Mouse (Mus musculus): ENCODE measurements around the gene Ppp1r11.
"Not testable (repeated sequence)": the region's sequence is repeated elsewhere in the genome, so short reads cannot be mapped to it uniquely, and the experiment has no call there.

Gene Ppp1r11

DNA sequence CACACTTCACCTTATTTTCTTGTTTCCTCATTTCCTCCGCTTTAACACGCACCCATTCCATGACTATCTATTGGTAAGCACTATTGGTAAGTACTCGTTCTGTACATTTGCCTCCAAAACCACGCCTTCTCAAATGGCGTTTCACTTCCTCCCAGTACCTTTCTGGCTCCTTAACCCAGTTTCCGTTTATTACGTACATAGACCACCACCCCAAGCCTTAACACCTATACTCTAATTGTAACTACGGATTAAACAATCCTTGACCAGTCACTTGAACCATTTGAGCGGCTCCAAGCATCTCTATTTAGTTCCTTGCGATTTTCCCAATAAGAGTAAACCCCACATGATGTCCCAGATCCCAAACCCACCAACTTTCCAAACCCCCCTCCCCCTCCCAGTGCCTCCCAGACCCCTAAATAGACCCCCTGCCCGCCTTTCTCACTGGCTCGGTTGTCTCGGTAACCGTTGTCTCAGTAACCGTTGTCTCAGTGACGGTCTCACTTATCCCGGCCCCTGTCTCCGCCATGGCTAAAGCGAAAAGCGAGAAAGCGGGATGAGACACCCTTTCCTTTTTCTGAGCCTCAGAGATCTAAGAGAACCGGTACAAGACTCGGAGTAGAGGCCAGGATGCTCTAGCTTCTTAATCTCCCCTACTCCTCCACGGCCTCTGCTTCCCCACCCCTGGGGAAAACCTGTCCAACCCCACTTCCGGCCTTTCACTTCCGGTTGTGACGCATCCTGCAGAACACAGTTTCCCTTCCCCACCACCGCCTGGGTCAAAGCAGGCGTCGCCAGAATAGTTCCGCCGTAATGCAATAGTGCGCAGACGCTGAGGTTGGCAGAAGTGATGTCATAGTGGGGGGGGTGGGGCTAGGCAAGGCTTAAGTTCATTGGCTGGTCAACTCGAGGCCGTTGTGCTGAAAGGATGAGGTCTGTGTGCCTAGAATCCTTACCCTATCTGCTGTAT, at the start of gene Ppp1r11:
TSS of gene Ppp1r11 (minus strand) at position 761 of the 967 bp plus-strand sequence.
- DNase-seq (ENCODE audit: low spot score), result peak; percentile 95

DNA sequence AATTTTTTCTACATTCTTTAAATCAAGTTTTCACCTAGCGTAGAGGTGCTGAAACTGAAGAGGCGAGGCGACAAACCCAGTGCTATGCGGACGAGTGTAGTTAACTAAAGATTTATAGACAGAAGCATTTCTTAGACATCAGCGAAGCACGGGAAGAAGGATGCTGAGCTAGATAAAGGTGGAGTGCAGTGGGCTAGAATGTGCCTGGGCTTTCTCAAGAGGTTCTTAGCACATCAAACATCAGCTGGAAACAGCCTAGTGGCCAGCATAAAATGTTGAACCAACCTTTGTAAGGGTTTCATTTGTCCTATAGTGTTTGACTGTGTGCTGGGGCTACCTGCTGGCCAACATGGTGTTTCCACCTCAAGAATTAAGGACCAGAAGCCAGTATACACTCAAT, 49.3 kb upstream of the Ppp1r11 start, which contains the start of gene Zfp57:
TSS of gene Zfp57 (plus strand) at position 301 of the 400 bp plus-strand sequence.
- DNase-seq (ENCODE audit: low spot score), result no peak

DNA sequence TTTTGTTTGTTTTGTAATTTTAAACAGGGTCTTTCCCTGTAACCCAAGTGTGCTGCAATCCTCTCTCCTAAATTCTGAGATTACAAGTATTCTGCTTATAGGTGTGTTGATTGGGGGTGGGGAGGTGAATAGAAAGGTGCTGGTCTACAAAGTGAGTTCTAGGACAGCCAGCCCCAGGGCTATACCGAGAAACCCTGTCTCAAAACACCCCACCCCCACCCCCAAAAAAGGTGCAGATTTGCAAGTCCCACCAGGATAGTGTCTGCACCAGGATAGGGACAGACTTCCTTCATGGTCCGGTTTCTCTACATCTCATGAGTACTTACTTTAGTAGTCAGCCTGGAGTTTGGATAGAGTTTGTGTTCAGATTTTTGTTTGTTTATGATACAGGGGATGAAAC, 46.9 kb upstream of the Ppp1r11 start:
- DNase-seq (ENCODE audit: low spot score), result no peak

DNA sequence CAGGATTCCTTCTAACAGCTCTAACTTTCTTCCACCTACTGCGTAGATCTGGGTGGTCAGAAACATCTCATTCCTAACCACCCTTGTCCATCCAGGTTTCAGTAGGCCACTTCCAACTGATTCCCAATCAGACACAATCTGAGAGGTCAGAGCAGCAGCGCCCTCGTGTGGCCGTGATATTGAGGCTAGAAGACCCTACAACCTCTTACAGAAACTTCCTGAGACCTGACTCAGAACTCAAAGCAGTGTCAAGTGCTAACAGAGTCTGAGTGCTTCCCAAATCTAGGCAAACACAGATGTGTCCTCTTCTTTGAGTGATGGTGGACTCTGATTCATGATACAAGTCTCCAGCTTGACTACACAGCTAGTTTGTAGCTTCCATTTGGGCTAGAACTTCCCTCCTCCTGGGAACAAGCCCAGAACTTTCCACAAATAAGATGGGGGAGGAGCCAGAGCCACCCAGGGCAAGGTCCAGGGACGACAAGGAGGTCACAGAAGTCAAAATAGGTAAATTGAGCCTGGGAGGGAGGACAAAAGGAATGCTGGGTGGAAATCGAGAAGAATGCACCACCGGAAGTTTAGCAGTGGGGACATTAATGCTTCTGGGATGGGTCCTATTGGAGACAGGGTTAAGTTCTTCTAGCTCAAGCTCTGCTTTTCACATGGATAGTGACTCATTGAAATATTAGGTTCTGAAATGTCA, 45.6 kb upstream of the Ppp1r11 start:
- peak; percentile 24 for DNase-seq (ENCODE audit: low spot score)

DNA sequence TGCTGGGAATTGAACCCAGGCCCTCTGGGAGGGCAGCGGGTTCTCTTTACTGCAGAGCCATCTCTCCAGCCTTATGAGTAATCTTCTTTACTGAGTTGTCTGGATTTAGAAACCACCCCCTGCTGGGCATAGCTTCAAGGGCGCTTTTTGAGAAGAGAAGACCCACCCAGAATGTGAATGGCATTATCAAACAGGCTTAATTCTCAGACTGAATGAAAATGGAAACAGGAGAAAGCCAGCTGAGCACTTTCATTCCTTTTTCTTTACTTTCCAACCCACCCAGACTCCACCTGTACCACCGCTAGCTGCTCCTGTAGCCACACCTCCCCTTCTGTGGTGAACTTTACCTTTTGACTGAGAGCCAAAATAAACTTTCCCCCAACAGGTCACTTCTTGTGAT, 43.9 kb upstream of the Ppp1r11 start:
- DNase-seq (ENCODE audit: low spot score), result no peak

DNA sequence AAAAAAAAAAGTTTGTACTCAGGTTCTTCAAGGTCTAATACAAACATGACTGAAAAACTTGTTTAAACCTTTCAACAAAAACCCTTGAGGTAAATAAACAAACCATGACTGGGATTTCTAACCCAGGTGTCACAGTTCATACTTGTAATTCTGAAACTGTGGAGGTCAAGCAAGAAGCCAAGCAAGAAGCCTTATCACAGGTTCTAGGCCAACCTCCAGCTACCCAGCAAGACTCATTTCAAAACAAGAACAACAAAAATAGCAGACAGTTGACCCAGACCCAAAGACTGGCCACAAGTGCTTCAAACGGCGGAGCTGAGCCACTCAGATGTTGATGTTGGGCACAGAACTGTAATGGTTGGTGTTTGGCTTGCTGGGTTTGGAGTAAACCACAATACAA, 43.0 kb upstream of the Ppp1r11 start:
- no peak for DNase-seq (ENCODE audit: low spot score)

DNA sequence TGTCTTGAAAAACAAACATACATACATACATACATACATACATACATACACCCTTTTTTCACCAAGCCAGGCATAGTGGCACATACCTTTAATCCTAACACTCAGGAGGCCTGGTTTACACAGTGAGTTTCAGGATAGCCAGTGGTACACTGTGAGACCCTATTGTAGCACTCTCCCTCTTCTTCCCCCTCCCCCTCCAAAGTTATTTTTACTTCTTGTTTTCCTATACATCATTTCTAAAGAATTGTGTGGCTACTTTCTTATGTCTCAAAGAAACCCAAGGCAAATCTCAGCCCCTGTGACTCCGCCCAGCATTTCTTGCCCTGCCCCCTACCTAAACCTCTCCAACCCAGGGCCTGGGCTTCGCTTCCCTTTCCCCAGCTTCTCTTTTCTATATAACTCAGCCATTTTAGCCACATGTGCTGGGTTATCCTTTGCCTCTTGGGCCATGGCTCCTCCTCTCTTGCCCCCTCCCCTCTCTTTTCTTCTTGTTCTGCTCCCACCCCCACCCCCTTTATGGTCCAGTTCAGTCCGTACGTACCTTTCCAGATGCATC, 42.3 kb upstream of the Ppp1r11 start:
- no peak for DNase-seq (ENCODE audit: low spot score)

DNA sequence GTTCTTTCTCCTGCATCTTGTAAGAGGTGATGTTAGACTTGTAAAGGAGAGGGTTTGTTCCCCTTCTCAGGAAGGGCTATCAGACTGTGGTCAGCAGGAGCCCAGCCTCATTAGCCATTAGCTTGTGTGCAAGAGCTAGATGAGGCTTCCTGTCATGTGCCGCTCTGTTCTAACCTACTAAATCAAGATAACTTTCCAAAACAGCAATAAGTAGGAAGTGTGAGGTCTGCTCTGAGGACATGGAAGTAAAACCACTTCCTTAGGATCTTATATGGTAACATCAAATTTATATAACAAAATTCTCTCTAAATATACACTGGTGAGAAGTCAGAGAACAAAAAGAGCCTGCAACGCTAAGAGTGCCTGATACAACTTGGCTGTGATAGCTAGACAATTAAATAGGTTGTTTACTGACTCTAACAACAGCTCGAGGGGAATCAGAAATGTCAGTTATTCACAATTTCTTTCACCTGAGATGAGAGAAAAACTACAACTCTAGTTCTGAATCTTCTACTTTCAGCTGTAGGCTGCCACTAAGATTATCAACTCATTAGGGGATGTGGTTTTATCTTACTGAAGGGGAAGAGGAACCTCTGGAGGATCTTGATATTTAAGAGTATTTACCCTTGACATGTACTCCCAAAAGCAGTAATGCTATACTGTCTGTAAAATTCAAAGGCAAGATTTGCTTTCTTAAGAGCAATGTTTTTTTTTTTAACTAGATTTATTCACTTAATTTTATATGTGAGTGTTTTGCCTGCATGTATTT, 41.0 kb upstream of the Ppp1r11 start:
- no peak for DNase-seq (ENCODE audit: low spot score)

DNA sequence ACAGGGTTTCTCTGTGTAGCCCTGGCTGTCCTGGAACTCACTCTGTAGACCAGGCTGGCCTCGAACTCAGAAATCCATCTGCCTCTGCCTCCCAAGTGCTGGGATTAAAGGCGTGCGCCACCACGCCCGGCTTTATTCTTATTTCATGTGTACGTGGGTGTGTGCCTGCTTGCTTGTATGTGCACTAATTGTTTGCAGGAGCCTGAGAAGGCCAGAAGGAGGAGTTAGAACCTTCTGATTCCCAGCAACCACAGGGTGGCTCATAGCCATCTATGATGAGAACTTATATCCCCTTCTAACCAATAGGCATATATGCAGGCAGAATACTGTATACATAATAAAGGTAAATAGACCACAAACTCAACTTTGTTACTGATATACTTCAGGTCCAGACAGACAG, 39.1 kb upstream of the Ppp1r11 start:
- DNase-seq (ENCODE audit: low spot score), result not testable (repeated sequence)

DNA sequence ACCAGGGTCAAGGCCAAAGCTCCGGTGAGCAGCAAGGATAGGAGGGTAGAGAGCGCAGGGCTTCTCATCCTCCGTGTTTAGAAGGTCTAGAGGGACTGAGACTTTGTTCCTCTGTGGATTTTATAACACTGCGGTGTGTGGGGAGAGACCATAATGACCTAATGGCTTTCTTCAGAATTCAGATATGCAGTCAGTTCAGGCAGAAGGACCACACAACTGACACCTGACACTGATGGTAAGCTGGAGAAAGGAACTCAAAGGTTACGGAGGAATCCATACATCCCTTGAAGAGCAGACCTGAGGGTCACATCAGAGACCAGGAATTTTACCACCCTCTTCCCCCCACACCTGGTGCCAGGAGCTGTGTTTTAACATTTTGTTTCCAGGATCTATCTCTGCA, 37.9 kb upstream of the Ppp1r11 start, which contains the start of gene H2-M5:
TSS of gene H2-M5 (minus strand) at position 101 of the 400 bp plus-strand sequence.
- no peak for DNase-seq (ENCODE audit: low spot score)

DNA sequence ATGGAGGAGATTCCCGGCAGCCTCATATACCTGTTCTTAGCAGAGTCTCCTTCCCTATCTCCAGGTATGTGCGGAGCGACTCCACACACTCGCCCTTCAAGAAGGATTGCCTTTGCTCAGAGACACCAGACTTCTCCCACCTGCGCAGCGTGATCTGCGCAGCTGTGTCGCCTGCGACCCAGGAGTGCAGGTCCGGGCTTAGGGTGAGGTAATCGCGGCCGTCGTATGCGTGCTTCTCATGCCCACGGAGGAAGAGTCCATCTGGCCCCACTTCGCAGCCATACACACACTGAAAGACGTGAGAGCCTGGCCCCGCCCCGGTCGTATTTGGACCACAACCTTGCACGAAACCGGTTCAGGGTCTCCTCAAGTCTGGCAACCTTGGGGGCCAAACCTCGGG, 36.9 kb upstream of the Ppp1r11 start:
- no peak for DNase-seq (ENCODE audit: low spot score)

DNA sequence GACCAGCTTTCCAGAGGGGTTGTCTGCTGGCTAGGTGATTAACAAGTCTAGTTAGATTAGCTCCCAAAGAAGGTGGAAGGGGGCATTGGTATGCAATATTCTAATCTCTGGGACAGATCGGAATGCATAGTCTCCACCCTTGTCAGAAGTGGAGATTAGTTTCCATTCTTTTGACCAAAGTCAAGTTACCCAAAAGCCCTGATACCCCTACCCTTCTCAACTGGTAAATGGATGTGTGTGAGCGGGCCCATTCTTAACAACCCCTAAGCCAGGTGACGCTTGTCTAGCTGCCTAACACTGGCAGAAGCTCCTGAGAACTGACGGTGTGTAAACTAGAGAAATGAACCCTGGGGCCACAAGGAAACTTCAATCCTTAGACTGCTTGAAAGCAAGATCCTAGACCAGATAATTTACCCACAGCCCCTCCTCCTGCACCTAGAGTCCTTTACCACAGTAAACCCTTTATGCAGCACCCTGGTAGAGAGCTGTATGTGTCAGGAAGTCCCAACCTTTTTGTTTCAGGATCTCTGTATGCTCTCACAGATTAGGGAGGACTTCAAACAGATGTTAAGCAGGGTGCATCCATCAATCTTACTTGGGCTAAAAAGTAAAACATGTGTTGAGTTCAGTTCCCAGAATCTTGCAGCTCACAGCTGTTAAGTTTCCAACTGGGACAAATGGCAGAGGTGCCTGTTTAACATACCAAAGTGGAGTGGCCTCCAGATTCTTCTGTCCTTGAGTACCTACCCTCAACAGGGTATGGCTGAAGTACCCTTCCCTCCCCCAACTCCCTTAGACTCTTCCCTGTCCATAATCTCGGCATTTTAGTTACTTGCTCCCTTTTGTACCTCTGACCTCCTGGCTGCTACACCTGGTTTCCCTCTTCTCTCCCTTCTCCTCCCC, 31.0 kb upstream of the Ppp1r11 start:
- no peak for DNase-seq (ENCODE audit: low spot score)

DNA sequence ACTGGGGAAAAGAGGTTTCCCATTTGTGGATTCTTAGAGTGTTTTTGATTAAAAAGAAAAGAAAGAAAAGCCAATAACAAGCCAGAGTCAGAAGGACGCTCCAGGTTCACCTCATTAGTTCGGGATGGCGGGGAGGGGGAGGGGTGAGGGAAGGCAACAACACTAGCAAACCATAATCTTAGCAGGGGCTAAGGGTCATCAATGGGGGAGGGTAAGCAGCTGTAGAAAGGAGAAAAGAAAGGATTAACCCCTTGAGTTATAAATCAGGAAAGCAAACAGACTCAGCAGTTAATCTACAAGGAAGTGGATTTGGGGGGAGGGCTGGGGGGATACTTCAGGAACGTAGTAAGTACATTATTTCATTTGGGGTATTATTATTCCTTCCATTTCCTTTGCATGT, 30.3 kb upstream of the Ppp1r11 start:
- DNase-seq (ENCODE audit: low spot score), result no peak

DNA sequence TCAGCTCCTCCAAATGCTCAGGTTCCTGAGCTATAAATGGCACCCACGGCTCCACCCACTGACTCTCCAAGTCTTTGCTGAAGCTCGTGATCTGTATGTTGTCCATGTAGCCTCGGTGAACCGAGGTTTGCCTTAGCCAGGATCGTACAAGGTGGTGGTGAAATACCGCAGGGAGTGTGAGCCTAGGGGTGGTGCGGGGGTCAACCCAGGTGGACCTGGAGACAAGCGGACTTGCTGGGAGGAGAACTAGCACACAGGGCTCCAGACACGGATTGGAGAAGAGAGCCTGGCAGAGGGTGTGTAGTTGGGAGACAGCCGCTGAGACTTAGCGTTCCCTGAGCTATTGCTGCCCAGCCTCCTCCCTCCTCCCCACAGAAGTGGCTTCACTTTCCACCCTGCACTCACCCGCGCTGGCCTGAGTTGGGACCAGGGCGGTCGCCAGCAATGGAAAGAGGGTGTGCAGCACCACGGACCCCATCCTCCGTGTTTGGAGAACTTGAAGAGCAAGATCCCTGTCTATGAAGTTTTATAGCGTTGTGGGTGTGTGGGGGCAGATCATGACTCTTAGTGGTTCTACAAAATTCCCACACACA, 29.8 kb upstream of the Ppp1r11 start, which contains the start of gene 2410137M14Rik:
TSS of gene 2410137M14Rik (minus strand) at position 17 of the 593 bp plus-strand sequence.
- DNase-seq (ENCODE audit: low spot score), result no peak

DNA sequence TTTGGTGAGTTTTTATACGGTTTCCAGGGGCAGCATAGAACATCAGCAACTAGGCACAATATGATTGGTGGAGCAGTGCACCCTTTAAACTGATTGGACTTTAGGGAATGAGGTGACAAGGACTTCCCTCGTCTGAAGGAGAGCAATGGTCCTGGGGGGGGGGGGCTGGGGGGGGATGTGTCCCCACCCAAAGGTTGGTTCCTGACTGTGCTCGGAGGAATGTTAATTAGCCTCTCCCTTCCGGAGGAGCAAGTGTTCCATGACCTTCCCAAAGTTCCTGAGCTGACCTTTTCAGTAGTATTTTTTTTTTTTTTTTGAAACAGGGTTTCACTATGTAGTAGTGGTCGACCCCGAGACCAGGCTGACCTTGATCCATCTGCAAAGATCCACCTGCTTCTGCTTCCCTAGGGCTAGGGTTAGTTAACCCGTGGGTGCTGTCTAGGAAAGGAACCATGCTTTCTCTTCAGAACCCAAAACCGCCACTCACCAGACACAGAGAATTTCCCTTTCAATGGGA, 21.8 kb upstream of the Ppp1r11 start:
- DNase-seq (ENCODE audit: low spot score), result no peak

DNA sequence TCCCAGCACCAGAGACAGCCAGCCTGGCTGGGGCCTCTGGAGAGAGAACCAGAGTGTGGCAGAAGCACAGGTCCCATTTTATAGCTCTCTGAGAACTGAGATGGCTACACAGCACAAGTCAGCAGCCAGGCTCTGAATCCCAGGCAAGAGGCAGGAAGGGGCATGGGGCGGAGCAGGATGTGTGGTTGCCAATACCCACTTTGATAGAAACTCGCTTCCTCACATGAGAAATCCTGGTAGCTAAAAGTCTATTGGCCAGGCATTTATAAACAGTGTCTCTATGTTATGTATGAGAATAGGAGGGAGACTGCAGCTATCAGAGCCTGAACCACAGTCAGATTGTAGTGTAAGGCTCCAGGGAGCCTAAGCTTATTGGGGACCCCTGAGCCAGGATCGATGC, 21.2 kb upstream of the Ppp1r11 start:
- DNase-seq (ENCODE audit: low spot score), result no peak

DNA sequence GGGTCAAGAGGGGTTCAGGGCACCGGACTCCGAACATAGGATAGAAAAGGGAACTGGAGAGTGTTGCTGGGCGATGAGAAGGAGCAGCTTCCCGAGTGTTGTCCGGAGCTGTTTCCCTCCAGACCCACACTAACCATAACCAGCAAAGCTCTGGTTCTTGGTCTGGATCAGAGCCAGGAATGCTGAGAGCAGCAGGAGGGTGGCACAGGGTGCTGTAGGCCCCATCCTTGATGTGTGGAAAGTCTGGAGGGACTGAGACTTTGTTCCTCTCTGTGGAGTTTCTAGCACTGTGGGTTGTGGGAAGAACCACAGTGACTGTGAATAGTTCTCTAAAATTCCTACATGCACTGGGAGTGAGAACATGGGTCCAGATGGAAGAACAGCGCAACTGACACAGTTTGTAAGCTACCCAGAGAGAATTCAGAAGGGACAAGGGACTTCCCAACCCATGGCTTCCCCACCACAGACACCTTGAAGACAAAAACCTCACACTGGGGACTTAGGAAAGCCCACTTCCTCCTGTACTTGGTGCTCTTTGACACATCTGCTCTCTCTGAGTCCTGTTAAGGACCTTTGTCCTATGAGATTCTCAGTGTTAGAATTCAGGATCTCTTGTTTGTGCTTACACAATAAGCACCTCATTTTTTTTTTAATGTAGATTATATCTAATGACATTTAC, 19.8 kb upstream of the Ppp1r11 start:
- DNase-seq (ENCODE audit: low spot score), result no peak

DNA sequence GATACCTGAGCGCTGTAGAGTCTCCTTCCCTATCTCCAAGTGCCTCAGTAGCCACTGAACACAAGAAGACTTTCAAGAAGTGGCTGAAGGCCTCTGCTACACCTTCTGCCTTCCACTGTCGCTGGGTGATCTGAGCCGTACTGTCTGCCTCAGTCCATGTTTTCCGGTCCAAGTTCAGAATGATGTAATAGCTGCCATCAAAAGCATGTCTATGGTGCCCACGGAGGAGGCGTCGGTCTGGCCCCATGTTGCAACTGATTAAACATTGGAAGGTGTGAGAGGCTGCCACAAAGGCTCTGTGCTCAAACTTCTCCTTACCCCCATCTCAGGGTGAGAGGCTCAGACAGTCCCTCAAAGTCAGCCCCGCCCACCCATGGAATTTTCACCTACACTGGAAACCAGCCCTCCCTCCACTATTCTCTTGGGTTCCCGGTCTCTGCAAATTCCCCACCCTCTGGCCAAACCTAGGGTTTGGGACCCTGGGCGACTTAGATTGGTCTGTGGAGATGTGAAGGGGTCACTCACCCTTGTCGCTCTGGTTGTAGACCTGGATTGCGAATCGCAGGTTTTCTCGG, 18.9 kb upstream of the Ppp1r11 start:
- no peak for DNase-seq (ENCODE audit: low spot score)

DNA sequence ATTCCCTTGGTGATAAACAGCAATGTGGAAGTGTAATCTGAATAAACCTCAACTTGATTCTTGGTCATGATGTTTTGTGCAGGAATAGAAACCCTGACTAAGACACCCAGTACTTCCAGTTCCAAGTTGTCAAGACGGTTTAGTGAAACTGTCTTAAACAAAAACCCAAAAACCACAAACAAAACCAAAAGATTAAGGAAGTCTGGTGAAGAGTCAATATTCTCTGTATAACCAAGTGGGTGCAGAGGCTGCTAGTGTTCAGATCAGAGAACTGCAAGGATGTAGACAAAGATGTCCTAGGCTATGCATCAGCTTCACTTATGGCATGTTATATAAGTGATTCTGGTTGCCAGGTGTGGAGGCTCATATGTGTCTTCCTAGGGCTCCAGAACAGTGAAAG, 15.3 kb upstream of the Ppp1r11 start:
- DNase-seq (ENCODE audit: low spot score), result no peak
